Mouse (Mus musculus) lung, postnatal 0 days (tissue): ENCODE data around the gene Pik3r1. TPM values are rescaled to one million over a fixed set of nuclear protein-coding genes. Genes with fewer than 3 reads are reported as not detected.

Experiments
- ATAC-seq: fragments of 200-750 bp; cut with Nextera tagmentation; 2 replicates; pipeline ENCODE4 v1.8.0; 2017; ENCODE audit warnings: moderate library complexity
- DNase-seq: peaks from one replicate; pipeline ENCODE4 v3.0.0-alpha.2; 2016; ENCODE audit warnings: low spot score
- H3K27ac ChIP-seq: fragments of 300-500 bp; sonication (generic); 2 replicates; pipeline ENCODE4 v1.5.1; 2014; ENCODE audit warnings: antibody characterized with exemption, mild to moderate bottlenecking, low read length, mixed read lengths
- H3K27me3 ChIP-seq: fragments of 300-500 bp; sonication (generic); replicated peaks from 2 replicates; pipeline ENCODE4 v1.6.1; 2014; ENCODE audit warnings: low read length, mixed read lengths; ENCODE audit not compliant: insufficient read depth
- H3K36me3 ChIP-seq: fragments of 300-500 bp; sonication (generic); 2 replicates; pipeline ENCODE4 v1.6.1; 2014; ENCODE audit warnings: low read length, mixed read lengths; ENCODE audit not compliant: insufficient read depth
- H3K4me1 ChIP-seq: fragments of 300-500 bp; sonication (generic); 2 replicates; pipeline ENCODE4 v1.6.1; 2014; ENCODE audit warnings: antibody characterized with exemption, low read depth, low read length, mixed read lengths; ENCODE audit not compliant: insufficient read depth
- H3K4me2 ChIP-seq: fragments of 300-500 bp; sonication (generic); replicated peaks from 2 replicates; pipeline ENCODE4 v1.6.1; 2014; ENCODE audit warnings: low read depth, mild to moderate bottlenecking, low read length, moderate library complexity, mixed read lengths
- H3K4me3 ChIP-seq: fragments of 300-500 bp; sonication (generic); 2 replicates; pipeline ENCODE4 v1.5.1; 2014; ENCODE audit warnings: low read depth, low read length
- H3K9ac ChIP-seq: fragments of 300-500 bp; sonication (generic); replicated peaks from 2 replicates; pipeline ENCODE4 v1.6.1; 2014; ENCODE audit warnings: low read depth, mild to moderate bottlenecking
- H3K9me3 ChIP-seq: fragments of 300-500 bp; sonication (generic); 2 replicates; pipeline ENCODE4 v1.6.1; 2016; ENCODE audit warnings: low read length, mixed read lengths
- CTCF ChIP-seq: IDR thresholded peaks from 2 replicates; pipeline ENCODE4 v1.5.1; 2016; ENCODE audit warnings: antibody characterized with exemption, mild to moderate bottlenecking
- EP300 ChIP-seq: IDR thresholded peaks from 2 replicates; pipeline ENCODE4 v1.6.1; 2016; ENCODE audit warnings: antibody characterized with exemption, mild to moderate bottlenecking, control low read depth
- WGBS: fragments of 180-500 bp; shearing (Covaris S2); extraction: QIAGEN DNeasy Blood & Tissue Kit; methylation state at CpG from one replicate; pipeline ENCODE4 v1.1.7; 2014; 5-methylcytosine and 5-hydroxymethylcytosine counted together
- polyA plus RNA-seq: library from polyadenylated mRNA; unstranded; fragments of >200 nt; fragmentation: Nextera tagmentation; extraction: Ambion mirVana; gene quantifications from 2 replicates; pipeline ENCODE4 v1.2.1, GENCODE M21; 2015

Pik3r1 gene
- polyA plus RNA-seq, 1 experiment from 2014 or later = 28.1 TPM

DNA sequence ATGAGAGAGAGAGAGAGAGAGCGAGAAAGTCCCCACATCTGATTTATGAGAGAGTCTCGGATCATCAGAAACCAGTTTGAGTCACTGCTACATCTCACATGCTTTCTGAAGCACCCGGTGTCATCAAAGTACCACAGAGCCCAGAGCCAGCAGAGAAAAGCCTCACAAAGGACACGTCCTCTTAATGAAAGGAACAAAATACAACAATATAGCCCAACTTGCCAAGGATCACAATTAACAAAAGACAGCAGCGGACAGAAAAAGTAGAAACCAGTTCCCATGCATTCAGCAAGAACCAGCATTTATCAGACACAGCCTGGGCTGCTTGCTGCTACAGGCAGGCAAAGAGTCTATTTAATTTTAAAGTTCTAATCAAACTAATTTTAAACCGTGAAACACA, 76.3 kb downstream of the Pik3r1 start:
- WGBS = 65% methylated on average over 6 of the region's 6 CpGs
- no peak overlapping the region for H3K27ac ChIP-seq
- TF ChIP-seq EP300 (no peak), CTCF (no peak)
- peaks cover 8% of the 10 kb centered on the region; the same call in 1 of the 2 replicates for H3K4me1 ChIP-seq
- H3K4me3 ChIP-seq = no peak overlapping the region
- H3K27me3 ChIP-seq = no peaks in the 10 kb centered on the region
- H3K9me3 ChIP-seq = no peaks in the 10 kb centered on the region
- H3K4me2 ChIP-seq = no peak overlapping the region; the same call in 1 of the 2 replicates
- no peak overlapping the region for H3K9ac ChIP-seq
- no peak for ATAC-seq
- peaks cover 25% of the 10 kb centered on the region; the same call in 1 of the 2 replicates for H3K36me3 ChIP-seq
- no peak for DNase-seq

DNA sequence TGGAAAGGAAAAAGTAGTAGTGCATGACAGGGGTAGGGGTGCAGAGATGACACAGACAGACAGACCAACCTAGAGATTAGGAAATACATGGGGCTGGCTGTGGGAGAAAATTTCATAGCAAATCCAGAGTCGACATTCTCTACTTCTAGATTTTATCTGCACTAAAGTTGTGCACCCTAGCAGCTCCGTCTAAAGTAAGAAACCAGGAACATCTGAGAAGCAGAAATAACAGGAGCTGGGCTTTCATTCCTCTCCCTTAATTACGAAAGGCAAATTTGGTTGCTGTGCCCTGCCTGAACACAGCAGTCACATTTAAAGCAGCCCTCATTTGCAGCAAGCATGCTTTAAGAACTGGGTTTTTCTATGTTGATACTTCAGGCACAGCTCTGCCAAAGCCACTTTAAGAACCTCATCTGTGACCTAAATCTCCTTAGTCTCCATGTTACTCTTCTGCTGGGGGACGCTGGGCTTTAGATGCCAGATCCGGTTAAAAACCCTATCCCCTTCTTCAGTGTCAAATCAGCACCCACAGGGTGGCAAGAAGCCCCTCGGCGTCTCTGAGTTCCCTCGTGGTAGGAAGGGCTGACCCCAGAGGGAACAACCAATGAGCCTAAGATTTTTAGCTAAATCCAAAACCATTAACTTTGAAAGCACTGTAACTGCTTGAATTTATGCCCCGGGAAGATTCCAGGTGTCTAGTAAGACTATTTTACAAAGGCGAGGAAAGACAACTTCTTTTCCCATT, 76.9 kb downstream of the Pik3r1 start:
- peaks cover 8% of the 10 kb centered on the region; the same call in 1 of the 2 replicates for H3K4me1 ChIP-seq
- H3K27ac ChIP-seq = no peak overlapping the region
- H3K4me3 ChIP-seq = no peak overlapping the region
- WGBS = 65% methylated on average over 10 of the region's 10 CpGs
- H3K36me3 ChIP-seq = peaks cover 31% of the 10 kb centered on the region; the same call in 1 of the 2 replicates
- no peaks in the 10 kb centered on the region for H3K27me3 ChIP-seq
- no peaks in the 10 kb centered on the region for H3K9me3 ChIP-seq
- DNase-seq (no peak), ATAC-seq (no peak)
- no peak overlapping the region for H3K9ac ChIP-seq
- no peak overlapping the region for H3K4me2 ChIP-seq
- TF ChIP-seq CTCF = no peak
- TF ChIP-seq EP300 = no peak

DNA sequence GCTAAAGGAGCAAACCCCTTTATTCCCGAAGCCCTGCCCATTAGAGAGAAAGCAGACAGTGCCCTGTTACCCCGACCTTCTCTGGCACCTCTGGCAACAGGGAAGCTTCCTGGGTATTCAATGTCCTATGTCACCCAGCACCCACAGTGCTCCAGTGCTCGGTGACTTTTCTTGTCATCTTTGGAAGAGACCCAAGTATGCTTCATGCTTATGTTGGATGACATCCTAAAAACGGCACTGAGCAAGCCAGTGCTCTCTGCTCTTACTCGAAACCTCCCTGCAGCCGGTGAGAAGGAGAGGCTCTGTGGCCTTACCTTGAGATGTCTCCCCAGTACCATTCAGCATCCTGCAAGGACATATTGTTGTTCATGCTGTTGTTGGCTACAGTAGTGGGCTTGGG, 77.8 kb downstream of the Pik3r1 start:
- Histone ChIP-seq H3K27me3 (no peaks in the 10 kb centered on the region), H3K36me3 (peaks cover 39% of the 10 kb centered on the region), H3K4me2 (no peak overlapping the region), H3K27ac (no peak overlapping the region), H3K4me3 (no peak overlapping the region), H3K9ac (no peak overlapping the region), H3K4me1 (peaks cover 6% of the 10 kb centered on the region; the same call in 1 of the 2 replicates), H3K9me3 (no peaks in the 10 kb centered on the region)
- WGBS = 52% methylated on average over 6 of the region's 6 CpGs
- TF ChIP-seq EP300 (no peak), CTCF (no peak)
- ATAC-seq = no peak
- no peak for DNase-seq

DNA sequence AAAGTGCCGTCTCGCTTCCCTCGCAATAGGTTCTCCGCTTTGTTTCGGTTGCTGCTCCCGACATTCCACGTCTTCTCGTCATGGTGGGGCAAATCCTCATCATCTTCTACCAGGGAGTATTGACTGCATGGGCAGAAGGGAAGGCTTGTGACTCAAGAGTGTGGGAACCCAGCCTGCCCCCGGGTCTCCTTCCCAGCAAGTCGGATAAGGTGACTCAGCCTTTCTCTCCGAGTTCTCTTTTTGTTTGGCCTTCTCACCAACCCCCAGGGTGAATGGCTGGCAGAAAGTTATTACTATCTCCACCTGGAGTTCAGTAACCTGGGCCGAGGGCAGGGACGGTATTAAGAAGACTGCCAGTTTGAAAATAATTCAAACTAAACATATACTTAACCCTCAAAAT, 81.8 kb downstream of the Pik3r1 start:
- H3K27ac ChIP-seq = no peak overlapping the region
- peaks cover 67% of the 10 kb centered on the region for H3K36me3 ChIP-seq
- no peak overlapping the region for H3K4me3 ChIP-seq
- DNase-seq = no peak
- no peaks in the 10 kb centered on the region for H3K4me1 ChIP-seq
- TF ChIP-seq EP300 (no peak), CTCF (no peak)
- no peaks in the 10 kb centered on the region for H3K27me3 ChIP-seq
- H3K9me3 ChIP-seq = no peaks in the 10 kb centered on the region
- no peak for ATAC-seq
- no peak overlapping the region for H3K9ac ChIP-seq
- H3K4me2 ChIP-seq = no peak overlapping the region
- WGBS = 93% methylated on average over 13 of the region's 13 CpGs

DNA sequence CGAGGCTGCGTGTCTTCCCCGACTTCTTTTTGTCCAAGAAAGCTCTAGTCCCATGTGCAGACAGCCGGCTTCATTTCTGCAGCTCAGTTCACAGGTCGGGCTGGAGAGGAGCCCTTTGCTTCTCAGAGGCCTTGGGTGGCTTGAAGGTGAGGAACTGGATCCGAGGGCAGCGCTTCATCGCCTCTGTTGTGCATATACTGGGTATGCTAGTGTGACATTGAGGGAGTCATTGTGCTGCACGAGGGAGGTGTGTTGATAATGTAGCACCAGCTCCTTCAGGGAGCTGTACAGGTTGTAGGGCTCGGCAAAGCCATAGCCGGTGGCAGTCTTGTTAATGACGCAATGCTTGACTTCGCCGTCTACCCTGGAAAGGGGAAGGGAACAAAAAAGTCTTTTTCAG, 83.3 kb downstream of the Pik3r1 start:
- no peak for TF ChIP-seq CTCF
- TF ChIP-seq EP300 = no peak
- Histone ChIP-seq H3K36me3 (peaks cover 69% of the 10 kb centered on the region), H3K9ac (no peak overlapping the region), H3K4me1 (no peaks in the 10 kb centered on the region), H3K4me3 (no peak overlapping the region), H3K27ac (no peak overlapping the region), H3K4me2 (no peak overlapping the region), H3K27me3 (no peaks in the 10 kb centered on the region), H3K9me3 (no peaks in the 10 kb centered on the region)
- no peak for DNase-seq
- ATAC-seq = no peak
- 90% methylated on average over 14 of the region's 14 CpGs for WGBS

DNA sequence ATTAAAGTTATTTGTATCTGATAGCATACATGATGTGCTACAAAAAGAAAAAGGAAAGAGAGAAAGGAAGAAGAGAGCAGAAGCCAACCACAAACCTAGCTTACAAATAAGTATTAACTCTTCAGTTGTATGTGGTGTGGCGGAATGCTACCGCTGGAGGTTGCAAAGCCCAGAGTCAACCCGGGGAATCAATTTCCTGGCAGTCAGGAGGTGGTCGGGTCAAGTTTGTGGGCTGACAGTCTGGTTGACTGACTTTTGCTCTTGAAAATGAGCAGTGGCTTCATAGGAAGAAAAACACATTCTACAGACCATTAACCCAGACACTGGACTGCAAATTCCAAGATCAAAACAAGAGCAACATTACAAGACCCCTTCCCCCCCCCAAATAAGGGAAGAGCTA, 85.6 kb downstream of the Pik3r1 start:
- H3K4me3 ChIP-seq = no peak overlapping the region
- no peaks in the 10 kb centered on the region for H3K27me3 ChIP-seq
- no peak overlapping the region for H3K4me2 ChIP-seq
- H3K36me3 ChIP-seq = peaks cover 51% of the 10 kb centered on the region
- no peak overlapping the region for H3K9ac ChIP-seq
- ATAC-seq = no peak
- no peak for TF ChIP-seq EP300
- TF ChIP-seq CTCF = no peak
- no peak overlapping the region for H3K27ac ChIP-seq
- no peaks in the 10 kb centered on the region for H3K9me3 ChIP-seq
- H3K4me1 ChIP-seq = no peaks in the 10 kb centered on the region
- DNase-seq = no peak
- 76% methylated on average over 4 of the region's 4 CpGs for WGBS
